Mouse (Mus musculus) cortical plate, adult 2 months (tissue): ENCODE results near the gene Stt3b. TPM values are rescaled to one million over a fixed set of nuclear protein-coding genes. Genes with fewer than 3 reads are reported as not detected.

Experiments used
- H3K27ac ChIP-seq: fragments of 200-500 bp; 2 replicates; pipeline ENCODE4 v1.5.1; 2012; ENCODE audit warnings: low read length, control low read depth, inconsistent platforms; ENCODE audit not compliant: insufficient read depth
- H3K4me1 ChIP-seq: fragments of 200-500 bp; 2 replicates; pipeline ENCODE4 v1.6.1; 2011; ENCODE audit warnings: low read length; ENCODE audit not compliant: control insufficient read depth, insufficient read depth
- H3K4me3 ChIP-seq: fragments of 200-500 bp; 2 replicates; pipeline ENCODE4 v1.5.1; 2011; ENCODE audit warnings: mild to moderate bottlenecking, low read length, control low read depth; ENCODE audit not compliant: insufficient read depth
- CTCF ChIP-seq: fragments of 200-500 bp; IDR thresholded peaks from 2 replicates; pipeline ENCODE4 v1.5.1; 2011; ENCODE audit warnings: mild to moderate bottlenecking, control low read depth, low read length; ENCODE audit not compliant: insufficient read depth; ENCODE audit errors: extremely low read depth
- POLR2A ChIP-seq: fragments of 200-500 bp; IDR thresholded peaks from 2 replicates; pipeline ENCODE4 v1.6.1; 2011; ENCODE audit warnings: mild to moderate bottlenecking, low read length, control low read depth; ENCODE audit not compliant: insufficient read depth; ENCODE audit errors: extremely low read depth
- polyA plus RNA-seq: library from polyadenylated mRNA; depleted of rRNA; stranded (reverse); fragments of >200 nt; gene quantifications from 2 replicates; pipeline ENCODE4 v1.2.3, GENCODE M21; 2012

Stt3b gene
- polyA plus RNA-seq, 1 experiment: 48.3 TPM

DNA sequence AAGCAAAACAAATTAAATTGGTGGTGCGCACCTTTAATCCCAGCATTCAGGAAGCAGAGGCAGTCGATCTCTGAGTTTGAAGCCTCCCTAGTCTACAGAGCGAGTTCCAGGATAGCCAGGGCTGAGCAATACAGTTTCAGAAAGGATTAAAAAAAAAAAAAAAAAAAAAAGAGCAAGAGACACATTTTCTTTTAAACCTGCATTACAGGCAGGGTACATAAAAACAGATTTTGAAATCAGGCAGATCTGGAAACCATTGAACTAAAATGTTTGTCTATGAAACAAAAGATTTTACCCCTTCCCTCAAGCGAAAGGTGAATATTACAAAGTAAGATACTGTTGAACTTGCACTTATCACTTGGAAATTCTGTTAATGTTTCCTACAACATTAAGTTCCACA lies 6.1 kb downstream of the Stt3b start:
- no peak overlapping the region for H3K4me3 ChIP-seq
- H3K4me1 ChIP-seq: peaks cover 7% of the 10 kb centered on the region
- no peak for TF ChIP-seq CTCF
- TF ChIP-seq POLR2A: no peak
- no peak overlapping the region for H3K27ac ChIP-seq

DNA sequence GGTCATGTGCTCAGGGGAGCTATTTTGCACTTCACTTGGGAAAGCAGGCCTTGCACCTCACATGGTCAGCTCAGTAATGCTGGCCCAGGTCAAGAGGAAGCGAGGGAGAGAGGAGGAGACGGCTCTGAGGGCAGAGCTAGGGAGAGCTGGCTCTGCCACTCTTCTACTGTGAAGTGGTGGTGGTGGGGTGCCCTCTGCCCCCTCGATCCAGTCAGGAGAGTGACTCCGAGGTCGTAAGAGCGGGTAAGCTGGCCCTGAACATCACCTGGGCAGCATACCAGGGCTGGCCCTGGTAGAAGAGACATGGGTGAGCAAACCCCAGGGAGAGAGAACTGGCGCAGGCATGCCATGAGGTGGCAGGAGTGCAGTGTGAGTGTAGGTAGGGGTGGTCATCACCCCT lies 8.6 kb downstream of the Stt3b start:
- no peak for TF ChIP-seq POLR2A
- TF ChIP-seq CTCF: no peak
- Histone ChIP-seq H3K4me1 (peaks cover 4% of the 10 kb centered on the region; the same call in 1 of the 2 replicates), H3K27ac (no peak overlapping the region), H3K4me3 (no peak overlapping the region)

DNA sequence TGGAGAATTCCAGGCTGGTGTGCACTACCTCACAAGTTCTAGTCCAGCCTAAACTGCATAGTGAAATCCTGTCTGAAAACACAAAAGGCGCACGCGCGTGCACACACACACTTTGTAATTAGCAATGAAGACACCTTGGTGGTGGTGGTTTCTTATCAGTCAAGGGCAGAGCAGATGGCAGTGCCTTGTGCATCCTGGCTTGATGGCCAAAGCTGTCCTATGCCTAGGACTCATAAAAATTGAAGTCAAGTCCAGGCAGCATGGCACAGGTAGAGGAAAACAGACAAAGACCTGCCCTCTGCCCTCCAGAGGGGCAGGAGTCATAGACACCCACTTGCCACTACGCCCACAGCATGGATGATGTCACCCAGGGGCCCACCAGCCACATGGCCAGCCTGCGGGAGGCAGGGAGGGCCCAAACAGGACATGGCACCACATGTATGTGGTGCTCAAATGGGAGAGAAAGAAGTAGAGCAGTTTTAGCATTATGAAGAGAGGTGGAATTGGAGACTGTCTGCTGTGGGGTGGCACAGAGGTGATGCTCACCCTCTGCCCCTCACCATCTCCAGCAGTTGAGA lies 9.1 kb downstream of the Stt3b start:
- no peak overlapping the region for H3K4me3 ChIP-seq
- peaks cover 2% of the 10 kb centered on the region; the same call in 1 of the 2 replicates for H3K4me1 ChIP-seq
- TF ChIP-seq CTCF (no peak), POLR2A (no peak)
- H3K27ac ChIP-seq: no peak overlapping the region

DNA sequence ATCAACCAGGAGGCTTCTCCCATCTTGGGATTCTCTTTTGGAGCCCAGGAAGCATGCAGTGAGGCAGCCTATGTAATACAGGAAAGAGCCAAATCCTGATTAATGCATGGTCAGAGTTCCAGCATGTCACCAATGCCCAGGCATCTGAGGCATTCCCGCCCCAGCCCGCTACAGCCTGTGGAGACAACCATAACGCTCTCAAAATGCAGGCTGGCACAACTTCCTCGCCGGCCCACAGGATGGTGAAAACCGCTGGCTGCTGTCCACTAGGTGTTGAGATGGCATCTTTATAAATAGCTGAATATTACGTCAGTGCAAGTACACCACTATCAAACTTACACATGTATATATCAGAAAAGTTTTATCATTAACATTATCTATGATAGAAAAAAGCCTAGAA lies 13.5 kb downstream of the Stt3b start:
- no peak overlapping the region for H3K27ac ChIP-seq
- TF ChIP-seq POLR2A (no peak), CTCF (no peak)
- no peaks in the 10 kb centered on the region; the same call in 1 of the 2 replicates for H3K4me1 ChIP-seq
- no peak overlapping the region for H3K4me3 ChIP-seq

DNA sequence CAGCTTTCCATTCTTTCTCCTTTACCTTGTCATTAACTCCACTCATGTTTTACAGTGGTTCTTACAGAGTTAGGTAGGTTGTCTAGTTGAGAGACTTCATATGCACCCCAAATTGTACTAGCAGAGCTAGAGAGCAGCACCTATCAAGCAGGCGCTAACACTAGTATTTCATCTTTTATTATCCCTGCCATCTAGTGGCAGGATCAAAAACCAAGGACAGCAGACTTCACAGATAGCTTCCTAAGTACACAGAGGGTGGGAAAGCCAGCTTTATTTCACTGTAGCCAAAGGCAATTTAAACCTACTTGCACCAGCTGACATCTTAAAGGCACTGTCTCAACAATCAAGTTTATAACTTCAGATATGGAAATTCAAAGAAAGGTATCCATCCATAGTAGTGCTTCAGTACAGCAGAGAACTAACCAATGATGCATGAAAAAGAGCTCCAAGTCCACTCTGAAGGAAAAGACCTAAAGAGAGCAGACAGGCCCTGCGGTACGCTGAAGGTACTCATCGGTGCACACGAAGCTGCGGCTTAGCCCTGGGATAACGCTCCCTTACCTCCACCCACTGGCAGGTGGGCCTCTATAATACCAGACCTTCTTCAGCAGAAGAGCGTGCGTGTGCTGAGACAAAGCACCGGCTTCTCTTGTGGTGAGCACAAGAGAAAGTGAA lies 16.2 kb downstream of the Stt3b start:
- Histone ChIP-seq H3K4me3 (no peak overlapping the region), H3K27ac (no peak overlapping the region), H3K4me1 (peaks cover 2% of the 10 kb centered on the region; the same call in 1 of the 2 replicates)
- TF ChIP-seq POLR2A: no peak
- peak; percentile 19; the same call in 1 of the 2 replicates for TF ChIP-seq CTCF

DNA sequence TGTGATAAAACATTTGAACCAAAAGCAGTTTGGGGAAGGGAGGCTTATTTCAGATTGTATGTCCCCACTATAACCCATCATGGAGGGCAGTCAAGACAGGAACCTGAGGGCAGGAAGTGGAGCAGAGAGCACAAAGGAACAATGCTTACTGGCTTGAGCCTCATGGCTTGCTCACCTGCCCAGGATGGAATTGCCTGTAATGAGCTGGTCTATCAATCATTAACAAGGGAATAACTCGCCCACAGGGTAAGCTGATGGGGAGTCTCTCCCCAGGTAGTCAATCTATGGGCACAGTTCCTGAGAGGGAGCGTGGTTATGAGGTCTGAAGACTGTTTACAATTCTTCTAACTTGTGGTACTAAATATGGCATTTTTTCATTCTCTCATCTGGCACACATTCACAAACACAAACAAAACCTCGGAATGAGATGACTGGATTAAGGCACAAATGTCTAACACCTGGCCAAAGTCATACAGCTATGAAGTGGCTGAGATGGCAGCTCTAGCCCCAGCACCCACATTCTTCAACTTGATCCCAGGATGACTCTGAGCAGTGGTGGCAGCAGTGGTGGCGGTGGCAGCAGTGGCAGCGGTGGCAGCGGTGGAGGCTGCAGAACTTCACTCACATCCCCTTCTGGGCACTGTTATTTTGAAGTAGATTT lies 22.3 kb downstream of the Stt3b start:
- H3K4me3 ChIP-seq: no peak overlapping the region
- peaks cover 4% of the 10 kb centered on the region for H3K4me1 ChIP-seq
- TF ChIP-seq CTCF: no peak
- no peak for TF ChIP-seq POLR2A
- H3K27ac ChIP-seq: no peak overlapping the region

DNA sequence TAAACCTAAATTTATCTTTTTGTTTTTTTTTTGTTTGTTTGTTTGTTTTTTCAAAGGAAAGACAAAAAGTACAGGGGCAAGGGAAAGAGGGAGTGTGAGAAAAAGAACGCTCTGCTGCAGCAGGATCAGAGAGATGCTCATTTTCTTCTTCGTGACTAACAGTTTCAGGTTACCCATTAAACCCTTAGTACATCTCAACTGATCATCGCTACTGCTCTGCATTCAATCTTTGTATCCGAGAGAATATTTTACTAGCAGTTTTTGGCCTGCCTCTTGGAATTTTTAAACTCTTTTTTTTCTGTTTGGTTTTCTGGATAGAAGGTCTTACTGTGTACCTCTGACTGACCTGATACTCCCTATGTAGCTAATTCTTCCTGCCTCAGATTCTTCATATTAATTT lies 25.8 kb downstream of the Stt3b start:
- H3K4me1 ChIP-seq: peaks cover 4% of the 10 kb centered on the region
- TF ChIP-seq POLR2A (no peak), CTCF (no peak)

DNA sequence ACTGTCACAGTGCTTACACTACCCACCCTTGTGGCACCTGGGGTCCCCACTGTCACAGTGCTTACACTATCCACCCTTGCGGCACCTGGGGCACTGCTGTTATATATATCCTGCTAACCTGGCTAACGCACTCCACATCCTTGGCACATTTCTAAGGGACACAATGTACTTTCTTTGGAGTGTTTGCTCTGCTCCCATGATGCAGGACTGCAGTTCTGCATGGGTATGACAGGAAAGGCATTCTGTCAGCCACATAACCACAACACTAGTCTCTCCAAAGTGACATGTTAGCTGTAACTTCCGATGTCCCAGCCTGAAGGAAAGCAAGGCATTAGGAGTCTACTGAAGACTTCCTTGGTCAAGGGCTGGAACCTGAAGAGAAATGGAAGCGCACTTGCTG lies 26.8 kb downstream of the Stt3b start:
- H3K4me3 ChIP-seq: no peak overlapping the region
- no peak for TF ChIP-seq POLR2A
- TF ChIP-seq CTCF: no peak

More for the DNA sequence above, 25.8 kb downstream of the Stt3b start:
- Histone ChIP-seq H3K27ac (no peak overlapping the region), H3K4me3 (no peak overlapping the region)

DNA sequence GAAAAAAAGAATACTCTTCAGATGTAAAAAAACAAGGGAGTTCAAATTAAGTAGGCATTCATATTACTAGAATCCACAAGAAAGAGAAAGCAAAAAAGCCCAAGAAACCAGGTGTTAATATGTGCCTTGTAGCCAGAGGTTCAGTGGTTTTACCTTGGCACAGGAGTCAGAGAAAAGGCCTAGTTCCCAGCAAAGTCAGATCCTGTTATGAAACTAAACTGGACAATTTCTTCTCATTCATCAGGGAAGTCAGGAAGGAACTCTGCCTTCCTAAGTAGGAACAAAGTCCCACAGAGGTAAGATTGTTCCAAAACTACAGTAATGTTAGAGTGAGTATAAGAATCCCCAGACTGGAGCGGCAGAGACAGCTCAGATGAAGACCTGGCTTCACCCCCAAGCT lies 31.6 kb downstream of the Stt3b start:
- Histone ChIP-seq H3K4me3 (no peak overlapping the region), H3K27ac (no peak overlapping the region), H3K4me1 (peaks cover 2% of the 10 kb centered on the region; the same call in 1 of the 2 replicates)
- TF ChIP-seq POLR2A: no peak
- no peak for TF ChIP-seq CTCF

More for the DNA sequence above, 26.8 kb downstream of the Stt3b start:
- Histone ChIP-seq H3K4me1 (peaks cover 4% of the 10 kb centered on the region), H3K27ac (no peak overlapping the region)

DNA sequence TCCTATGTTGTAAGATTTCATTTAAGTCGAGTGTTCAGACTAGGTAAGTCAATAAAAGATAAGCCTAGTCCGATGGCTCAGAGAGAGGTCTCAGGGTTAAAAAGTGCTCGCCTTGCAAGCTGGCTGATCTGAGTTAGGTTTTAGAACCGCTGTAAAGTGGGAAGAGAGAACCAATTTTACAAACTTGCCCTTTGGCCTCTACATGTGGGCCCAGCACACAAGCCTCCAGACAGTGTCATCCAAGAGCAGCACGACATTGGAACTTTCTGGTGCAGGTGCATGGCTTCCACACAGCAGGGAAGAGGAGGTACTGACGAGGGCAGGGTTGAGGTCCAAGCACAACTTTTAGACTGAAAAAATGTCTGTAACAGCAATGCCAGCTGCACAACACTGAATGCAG lies 35.4 kb downstream of the Stt3b start:
- no peaks in the 10 kb centered on the region for H3K4me1 ChIP-seq
- H3K4me3 ChIP-seq: no peak overlapping the region
- H3K27ac ChIP-seq: no peak overlapping the region
- TF ChIP-seq CTCF: no peak
- TF ChIP-seq POLR2A: no peak
